Mouse (Mus musculus): ENCODE data around the gene Tmem206.

DNA sequence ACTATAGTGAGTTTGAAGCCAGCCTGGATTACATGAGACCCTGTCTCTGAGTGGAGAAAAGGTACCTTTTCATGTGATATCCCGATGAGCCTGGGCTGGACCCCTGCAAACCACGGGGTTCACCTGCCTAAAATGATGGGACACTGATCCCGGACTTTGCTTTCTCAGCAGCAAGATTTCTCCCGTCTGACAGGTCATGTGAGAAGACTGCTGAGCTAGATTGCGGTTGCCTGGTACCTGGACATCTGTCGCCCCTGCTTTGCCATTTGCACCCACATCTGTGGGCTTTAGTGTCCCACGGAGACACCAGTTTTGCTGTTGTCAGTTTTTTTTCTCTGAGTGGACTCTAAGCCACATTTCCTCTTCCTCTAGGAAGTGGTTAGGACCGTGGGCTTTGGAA, 1.5 kb downstream of the Tmem206 start:
- TF ChIP-seq CTCF (IDR thresholded peaks at IDR 0.05; ENCODE audit: low read depth): no peak
- TF ChIP-seq EP300 (IDR thresholded peaks at IDR 0.05; ENCODE audit: low read depth): no peak

Data from liver, embryonic 14.5 days (tissue).